Mouse (Mus musculus): Measurements from ENCODE around the gene Col11a1.

- no peak for TF ChIP-seq ZC3H11A (IDR thresholded peaks at IDR 0.05; ENCODE audit: borderline replicate concordance, low read depth, low read length)
- TF ChIP-seq ZNF384 (IDR thresholded peaks at IDR 0.05; ENCODE audit: low read depth, low read length): no peak
- TF ChIP-seq MAFK (IDR thresholded peaks at IDR 0.05; ENCODE audit: insufficient read depth, low read depth, low read length): no peak
- no peak for TF ChIP-seq HCFC1 (IDR thresholded peaks at IDR 0.05; ENCODE audit: borderline replicate concordance, insufficient read depth, low read length)
Measured at GRCm38 (mm10) chr3:114197964-114198750, 167.8 kb downstream of the Col11a1 start.
